17 mouse cellular contexts compared by ENCODE assay signal in the genomic region with DNA sequence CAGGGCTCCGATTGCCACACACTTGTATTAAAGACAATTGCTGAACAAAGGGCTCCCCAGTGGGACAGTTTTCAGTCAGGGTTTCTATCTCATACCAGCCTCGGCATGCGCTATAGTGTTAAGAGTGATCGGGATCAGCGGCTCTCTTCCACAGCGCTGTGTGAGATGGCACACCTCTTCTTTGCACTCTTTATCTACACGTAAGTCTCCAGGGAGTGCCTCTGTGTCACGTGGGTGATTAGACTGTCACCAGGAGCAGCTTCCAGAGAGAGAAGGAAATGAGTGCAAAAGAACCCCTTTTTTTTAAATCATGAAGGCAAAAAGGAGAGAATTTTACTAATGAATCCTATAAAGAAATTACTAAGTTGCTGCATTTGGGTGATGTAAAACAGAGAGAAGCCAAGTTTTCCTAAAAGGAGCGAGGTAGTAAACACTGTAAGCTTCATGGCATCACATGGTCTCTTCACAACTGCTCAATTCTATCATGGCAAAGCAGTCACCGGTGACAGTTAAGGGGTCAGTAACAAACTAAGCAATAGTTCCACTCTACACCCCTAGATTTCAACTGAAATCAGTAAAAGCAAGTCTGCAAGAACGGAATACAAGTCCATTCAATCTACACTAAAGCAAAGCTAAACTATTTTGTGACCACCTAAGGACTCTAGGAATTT. TPM values are rescaled to one million over a fixed set of nuclear protein-coding genes. Genes with fewer than 3 reads are reported as not detected.
A peak's percentile ranks its signal among the peaks of the same experiment; 100 is the strongest.
DNase-seq lines count a peak whose midpoint lies in the region; ATAC-seq lines count a peak whose summit lies in the region.
"Had no signal": no experiment of that assay in that cellular context is flagged by ENCODE, and none has a peak within 500 bp of the region (broad histone marks: within the 10 kb centered on the region; RNA-seq: fewer than 3 reads in every experiment).

No protein-coding gene starts in this region.

- no peak overlapping the region for H3K4me2 ChIP-seq in embryonic facial prominence, embryonic 14.5 days (ENCODE audit: low read depth, low read length)
- H3K4me2 ChIP-seq in hindbrain, embryonic 15.5 days, result no peak overlapping the region
- no peak overlapping the region for H3K4me2 ChIP-seq in hindbrain, embryonic 14.5 days (replicated peaks)
- H3K4me2 ChIP-seq: forebrain, embryonic 12.5 days; hindbrain, embryonic 12.5 days; neural tube, embryonic 13.5 days had no signal

- H3K27ac ChIP-seq in embryonic facial prominence, embryonic 14.5 days (replicated peaks; ENCODE audit: low read depth, low read length), result no peak overlapping the region
- no peak overlapping the region for H3K27ac ChIP-seq in embryonic facial prominence, embryonic 10.5 days (replicated peaks)
- no peak overlapping the region for H3K27ac ChIP-seq in hindbrain, embryonic 15.5 days (replicated peaks)
- no peak overlapping the region for H3K27ac ChIP-seq in hindbrain, embryonic 14.5 days
- H3K27ac ChIP-seq: forebrain, embryonic 12.5 days; hindbrain, embryonic 12.5 days; neural tube, embryonic 13.5 days had no signal

- peak; percentile 38 for DNase-seq in embryonic facial prominence, embryonic 14.5 days (ENCODE audit: low spot score)
- DNase-seq in embryonic facial prominence, embryonic 10.5 days (ENCODE audit: low spot score), result no peak
- no peak for DNase-seq in hindbrain, embryonic 14.5 days (ENCODE audit: low spot score)
- DNase-seq in left cerebral cortex, adult 11 months (ENCODE audit: low spot score), result no peak
- DNase-seq in adrenal gland, adult (ENCODE audit: inconsistent age in 2 of 2, low spot score in 1 of 2), result no peak
- DNase-seq: cerebellum, adult 9-10 months; gastrocnemius, postnatal 10 days; kidney, adult 9 months; lung, adult 2 months; retina, postnatal 1 day had no signal

- H3K9me3 ChIP-seq in embryonic facial prominence, embryonic 14.5 days (ENCODE audit: control insufficient read depth, low read length), result no peaks in the 10 kb centered on the region
- no peaks in the 10 kb centered on the region for H3K9me3 ChIP-seq in embryonic facial prominence, embryonic 10.5 days
- H3K9me3 ChIP-seq in hindbrain, embryonic 15.5 days, result no peaks in the 10 kb centered on the region
- no peaks in the 10 kb centered on the region for H3K9me3 ChIP-seq in hindbrain, embryonic 14.5 days (ENCODE audit: control insufficient read depth, low read length)
- H3K9me3 ChIP-seq: forebrain, embryonic 12.5 days; hindbrain, embryonic 12.5 days; megakaryocyte, embryonic 14.5 days; neural tube, embryonic 13.5 days had no signal

- no peak overlapping the region for H3K4me3 ChIP-seq in embryonic facial prominence, embryonic 14.5 days (ENCODE audit: low read depth, low read length)
- no peak overlapping the region for H3K4me3 ChIP-seq in embryonic facial prominence, embryonic 10.5 days
- no peak overlapping the region for H3K4me3 ChIP-seq in hindbrain, embryonic 15.5 days
- no peak overlapping the region for H3K4me3 ChIP-seq in hindbrain, embryonic 14.5 days (replicated peaks; ENCODE audit: low read length)
- H3K4me3 ChIP-seq: forebrain, embryonic 12.5 days; hindbrain, embryonic 12.5 days; megakaryocyte, embryonic 14.5 days; neural tube, embryonic 13.5 days had no signal

- 0 out of 2 replicates have a peak, but pooled peaks cover 4% of the 10 kb centered on the region for H3K4me1 ChIP-seq in embryonic facial prominence, embryonic 14.5 days (ENCODE audit: control insufficient read depth, insufficient read depth, low read length)
- no peaks in the 10 kb centered on the region for H3K4me1 ChIP-seq in embryonic facial prominence, embryonic 10.5 days
- H3K4me1 ChIP-seq in hindbrain, embryonic 15.5 days (replicated peaks), result no peaks in the 10 kb centered on the region
- no peaks in the 10 kb centered on the region for H3K4me1 ChIP-seq in hindbrain, embryonic 14.5 days (replicated peaks; ENCODE audit: control insufficient read depth, insufficient read depth, low read length)
- H3K4me1 ChIP-seq: hindbrain, embryonic 12.5 days; neural tube, embryonic 13.5 days had no signal

- 80% methylated on average over 11 of the region's 11 CpGs for WGBS in embryonic facial prominence, embryonic 14.5 days
- 83% methylated on average over 11 of the region's 11 CpGs for WGBS in embryonic facial prominence, embryonic 10.5 days
- WGBS in hindbrain, embryonic 15.5 days, result 62% methylated on average over 11 of the region's 11 CpGs
- WGBS in hindbrain, embryonic 14.5 days, result 62% methylated on average over 11 of the region's 11 CpGs

- H3K9ac ChIP-seq in embryonic facial prominence, embryonic 14.5 days (ENCODE audit: low read depth, low read length), result no peak overlapping the region
- H3K9ac ChIP-seq in hindbrain, embryonic 15.5 days, result no peak overlapping the region
- H3K9ac ChIP-seq in hindbrain, embryonic 14.5 days, result no peak overlapping the region
- H3K9ac ChIP-seq: forebrain, embryonic 12.5 days; hindbrain, embryonic 12.5 days; neural tube, embryonic 13.5 days had no signal

- H3K36me3 ChIP-seq in embryonic facial prominence, embryonic 14.5 days (ENCODE audit: control insufficient read depth, insufficient read depth, low read length), result no peaks in the 10 kb centered on the region
- H3K36me3 ChIP-seq in embryonic facial prominence, embryonic 10.5 days (replicated peaks), result no peaks in the 10 kb centered on the region
- H3K36me3 ChIP-seq in hindbrain, embryonic 15.5 days, result no peaks in the 10 kb centered on the region
- H3K36me3 ChIP-seq in hindbrain, embryonic 14.5 days (replicated peaks; ENCODE audit: control insufficient read depth, insufficient read depth), result no peaks in the 10 kb centered on the region
- H3K36me3 ChIP-seq: forebrain, embryonic 12.5 days; hindbrain, embryonic 12.5 days; neural tube, embryonic 13.5 days had no signal

- ATAC-seq in embryonic facial prominence, embryonic 14.5 days (ENCODE audit: low read depth), result peak; percentile 76; the same call in 1 of the 2 replicates
- peak; percentile 19; the same call in 1 of the 2 replicates for ATAC-seq in hindbrain, embryonic 15.5 days (ENCODE audit: low FRiP score, low read depth)
- no peak for ATAC-seq in hindbrain, embryonic 14.5 days (ENCODE audit: low FRiP score)
- peak; percentile 87 for ATAC-seq in erythroid progenitor cell, adult 5-6 weeks (replicated peaks; ENCODE audit: low FRiP score, poor library complexity, severe bottlenecking)
- ATAC-seq in megakaryocyte progenitor cell, adult 5-6 weeks (replicated peaks; ENCODE audit: poor library complexity), result peak; percentile 84

- H3K27me3 ChIP-seq in embryonic facial prominence, embryonic 14.5 days (replicated peaks; ENCODE audit: control insufficient read depth, insufficient read depth, low read length), result no peaks in the 10 kb centered on the region
- H3K27me3 ChIP-seq in embryonic facial prominence, embryonic 10.5 days (replicated peaks; ENCODE audit: low read depth, poor library complexity, severe bottlenecking), result no peaks in the 10 kb centered on the region
- H3K27me3 ChIP-seq in hindbrain, embryonic 15.5 days, result no peaks in the 10 kb centered on the region
- H3K27me3 ChIP-seq in hindbrain, embryonic 14.5 days (ENCODE audit: control insufficient read depth, insufficient read depth, low read length), result no peaks in the 10 kb centered on the region
- H3K27me3 ChIP-seq: forebrain, embryonic 12.5 days; hindbrain, embryonic 12.5 days; megakaryocyte, embryonic 14.5 days; neural tube, embryonic 13.5 days had no signal

RNA-seq across cellular contexts. Expression of a gene that starts 40.0 kb away (rescaled TPM):
- 38.4 and 40.0 TPM in 2 replicates for polyA plus RNA-seq in embryonic facial prominence, embryonic 14.5 days (2014; fragmentation: Nextera tagmentation; extraction: Ambion mirVana)
- polyA plus RNA-seq in embryonic facial prominence, embryonic 10.5 days (2016; fragmentation: Nextera tagmentation; extraction: Ambion mirVana), result 23.1 and 23.9 TPM in 2 replicates
- polyA plus RNA-seq in hindbrain, embryonic 15.5 days (2015; fragmentation: Nextera tagmentation; extraction: Ambion mirVana), result 11.0 and 18.8 TPM in 2 replicates
- 12.4 and 14.9 TPM in 2 replicates for polyA plus RNA-seq in hindbrain, embryonic 14.5 days (2014; fragmentation: Nextera tagmentation; extraction: Ambion mirVana)
- total RNA-seq in erythroid progenitor cell, adult 5-6 weeks (2015; ENCODE audit: low replicate concordance), result 16.2 and 23.5 TPM in 2 replicates
- total RNA-seq in erythroid progenitor cell, adult 5-6 weeks (2017; ENCODE audit: low replicate concordance), result 15.2 and 16.0 TPM in 2 replicates
- total RNA-seq in megakaryocyte progenitor cell, adult 5-6 weeks (2015), result 30.2 and 34.6 TPM in 2 replicates
- 25.8 and 26.6 TPM in 2 replicates for total RNA-seq in megakaryocyte progenitor cell, adult 5-6 weeks (2017)
